Mouse (Mus musculus) hindbrain, embryonic 10.5 days (tissue): Measurements from ENCODE around the gene Mxd1. TPM values are rescaled to one million over a fixed set of nuclear protein-coding genes. Genes with fewer than 3 reads are reported as not detected.

Source experiments
- DNase-seq: peaks from one replicate; pipeline ENCODE4 v3.0.0-alpha.2; 2017; ENCODE audit warnings: low spot score
- H3K27ac ChIP-seq: fragments of 300-500 bp; sonication (generic); 2 replicates; pipeline ENCODE4 v1.5.1; 2016; ENCODE audit warnings: mild to moderate bottlenecking, moderate library complexity
- H3K27me3 ChIP-seq: fragments of 300-500 bp; sonication (generic); 2 replicates; pipeline ENCODE4 v1.6.1; 2016; ENCODE audit warnings: mild to moderate bottlenecking; ENCODE audit not compliant: poor library complexity, insufficient read depth, severe bottlenecking
- H3K36me3 ChIP-seq: fragments of 300-500 bp; sonication (generic); 2 replicates; pipeline ENCODE4 v1.6.1; 2016; ENCODE audit warnings: mild to moderate bottlenecking, moderate library complexity
- H3K4me1 ChIP-seq: fragments of 300-500 bp; sonication (generic); replicated peaks from 2 replicates; pipeline ENCODE4 v1.6.1; 2016; ENCODE audit warnings: mild to moderate bottlenecking
- H3K4me3 ChIP-seq: fragments of 300-500 bp; sonication (generic); 2 replicates; pipeline ENCODE4 v1.5.1; 2016; ENCODE audit warnings: mild to moderate bottlenecking, moderate library complexity
- H3K9me3 ChIP-seq: fragments of 300-500 bp; sonication (generic); 2 replicates; pipeline ENCODE4 v1.6.1; 2016; ENCODE audit warnings: mild to moderate bottlenecking, moderate library complexity
- WGBS: fragments of 180-500 bp; shearing (Covaris S2); methylation state at CpG from one replicate; pipeline ENCODE4 v1.1.7; 2016; 5-methylcytosine and 5-hydroxymethylcytosine counted together
- polyA plus RNA-seq: library from polyadenylated mRNA; unstranded; fragments of >200 nt; fragmentation: Nextera tagmentation; extraction: Ambion mirVana; gene quantifications from 2 replicates; pipeline ENCODE4 v1.2.1, GENCODE M21; 2016

Gene Mxd1
- 11.8 and 22.2 TPM in 2 replicates for polyA plus RNA-seq

DNA sequence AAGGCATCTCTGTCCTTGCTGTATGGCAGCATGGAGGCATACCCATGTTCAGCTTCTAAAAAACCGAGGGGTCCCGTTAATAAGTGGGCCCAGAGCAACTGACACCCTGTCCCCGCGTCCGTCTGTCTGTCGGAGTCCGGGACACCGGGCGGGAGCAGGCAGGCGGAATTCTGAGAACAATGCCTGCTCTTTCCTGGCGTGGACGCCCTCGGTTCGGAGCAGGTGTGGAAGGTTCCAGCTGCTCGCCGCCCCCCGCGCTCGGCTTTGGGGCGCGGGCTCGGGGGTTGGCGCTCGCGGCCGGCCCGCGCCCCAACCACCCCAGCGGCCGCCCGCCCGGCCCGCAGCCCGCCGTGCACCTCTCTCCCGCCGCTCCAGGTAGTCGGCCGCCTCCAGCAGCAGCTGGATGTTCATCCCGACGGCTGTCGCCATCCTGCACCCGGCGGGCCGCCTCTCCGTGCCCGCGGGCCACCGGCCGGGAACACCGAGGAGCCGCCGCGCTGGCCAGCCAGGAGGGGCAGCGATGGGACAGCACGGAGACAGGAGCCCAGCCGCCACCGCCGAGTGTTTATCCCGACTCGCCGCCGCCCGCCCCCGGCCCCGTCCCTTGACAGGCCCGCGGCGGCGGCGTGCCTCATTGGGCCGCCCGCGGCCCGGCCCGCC, at the start of gene Mxd1:
Gene Mxd1, minus strand, starts transcription at position 582 of the 660 bp plus-strand sequence.
- Histone ChIP-seq H3K27ac (peak within 1 kb of the TSS; percentile 82), H3K4me1 (peaks cover 19% of the 10 kb centered on the region), H3K4me3 (peak within 1 kb of the TSS; percentile 96), H3K36me3 (peaks cover 44% of the 10 kb centered on the region), H3K9me3 (no peaks in the 10 kb centered on the region), H3K27me3 (no peaks in the 10 kb centered on the region)
- no peak for DNase-seq
- under 1% methylated on average over 75 of the region's 76 CpGs for WGBS

- 91% methylated on average over 4 of the region's 4 CpGs for WGBS
Measured at GRCm38 (mm10) chr6:86708072-86708774, 39.3 kb upstream of the Mxd1 start.

GRCm38 (mm10) chr6:86702577-86702976, 33.6 kb upstream of the Mxd1 start:
- H3K36me3 ChIP-seq: peaks cover 99% of the 10 kb centered on the region
- DNase-seq: no peak
- no peaks in the 10 kb centered on the region for H3K27me3 ChIP-seq
- no peaks in the 10 kb centered on the region for H3K4me1 ChIP-seq
- WGBS: 91% methylated on average over 9 of the region's 9 CpGs
- H3K9me3 ChIP-seq: no peaks in the 10 kb centered on the region
- H3K4me3 ChIP-seq: no peak overlapping the region
- H3K27ac ChIP-seq: no peak overlapping the region

More at GRCm38 (mm10) chr6:86708072-86708774, 39.3 kb upstream of the Mxd1 start:
- no peaks in the 10 kb centered on the region for H3K4me1 ChIP-seq
- no peak for DNase-seq
- no peaks in the 10 kb centered on the region for H3K9me3 ChIP-seq
- no peak overlapping the region for H3K4me3 ChIP-seq
- H3K27ac ChIP-seq: no peak overlapping the region
- H3K27me3 ChIP-seq: no peaks in the 10 kb centered on the region
- H3K36me3 ChIP-seq: peaks cover 88% of the 10 kb centered on the region

- Histone ChIP-seq H3K27me3 (no peaks in the 10 kb centered on the region), H3K27ac (no peak overlapping the region), H3K4me3 (no peak overlapping the region), H3K9me3 (no peaks in the 10 kb centered on the region), H3K4me1 (no peaks in the 10 kb centered on the region), H3K36me3 (peaks cover 79% of the 10 kb centered on the region)
- no peak for DNase-seq
- WGBS: 87% methylated on average over 6 of the region's 6 CpGs
Measured at GRCm38 (mm10) chr6:86697903-86698302, 28.9 kb upstream of the Mxd1 start.

GRCm38 (mm10) chr6:86696213-86696612, 27.3 kb upstream of the Mxd1 start:
- H3K27me3 ChIP-seq: no peaks in the 10 kb centered on the region
- peaks cover 72% of the 10 kb centered on the region for H3K36me3 ChIP-seq
- no peaks in the 10 kb centered on the region for H3K4me1 ChIP-seq
- H3K9me3 ChIP-seq: no peaks in the 10 kb centered on the region
- 88% methylated on average over 10 of the region's 10 CpGs for WGBS
- no peak overlapping the region for H3K4me3 ChIP-seq
- DNase-seq: no peak
- H3K27ac ChIP-seq: no peak overlapping the region

DNA sequence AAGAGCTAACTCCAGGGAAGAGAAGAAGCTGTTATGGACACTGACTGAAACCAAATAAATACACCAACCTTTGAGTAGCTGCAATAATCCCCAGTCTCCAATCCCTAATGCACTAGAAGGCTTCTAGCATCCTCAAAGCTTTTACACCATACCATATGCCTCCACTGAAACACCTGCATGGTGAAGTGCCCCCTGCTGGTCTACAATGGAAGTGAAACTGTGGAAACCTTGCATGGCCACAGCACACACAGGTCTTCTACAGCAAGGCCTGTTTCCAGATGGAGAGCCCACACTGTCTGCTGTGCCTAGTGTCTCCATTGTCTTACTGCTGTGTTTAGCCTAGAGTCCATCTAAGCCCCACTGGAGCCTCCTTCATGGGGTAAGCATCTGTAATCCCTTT, 25.5 kb upstream of the Mxd1 start:
- Histone ChIP-seq H3K27me3 (no peaks in the 10 kb centered on the region), H3K27ac (no peak overlapping the region), H3K36me3 (peaks cover 72% of the 10 kb centered on the region), H3K4me3 (no peak overlapping the region), H3K9me3 (no peaks in the 10 kb centered on the region), H3K4me1 (no peaks in the 10 kb centered on the region)
- DNase-seq: peak; percentile 60

GRCm38 (mm10) chr6:86689671-86690070, 20.7 kb upstream of the Mxd1 start:
- no peak overlapping the region for H3K4me3 ChIP-seq
- 95% methylated on average over 3 of the region's 3 CpGs for WGBS
- H3K4me1 ChIP-seq: peaks cover 3% of the 10 kb centered on the region
- H3K27me3 ChIP-seq: no peaks in the 10 kb centered on the region
- no peak overlapping the region for H3K27ac ChIP-seq
- H3K9me3 ChIP-seq: no peaks in the 10 kb centered on the region
- DNase-seq: no peak
- H3K36me3 ChIP-seq: peaks cover 45% of the 10 kb centered on the region

- Histone ChIP-seq H3K9me3 (no peaks in the 10 kb centered on the region), H3K36me3 (peaks cover 41% of the 10 kb centered on the region), H3K27ac (no peak overlapping the region), H3K4me1 (peaks cover 17% of the 10 kb centered on the region), H3K4me3 (no peak overlapping the region), H3K27me3 (no peaks in the 10 kb centered on the region)
- 71% methylated on average over 1 of the region's 1 CpGs for WGBS
- DNase-seq: no peak
Measured at GRCm38 (mm10) chr6:86686971-86687370, 18.0 kb upstream of the Mxd1 start.

DNA sequence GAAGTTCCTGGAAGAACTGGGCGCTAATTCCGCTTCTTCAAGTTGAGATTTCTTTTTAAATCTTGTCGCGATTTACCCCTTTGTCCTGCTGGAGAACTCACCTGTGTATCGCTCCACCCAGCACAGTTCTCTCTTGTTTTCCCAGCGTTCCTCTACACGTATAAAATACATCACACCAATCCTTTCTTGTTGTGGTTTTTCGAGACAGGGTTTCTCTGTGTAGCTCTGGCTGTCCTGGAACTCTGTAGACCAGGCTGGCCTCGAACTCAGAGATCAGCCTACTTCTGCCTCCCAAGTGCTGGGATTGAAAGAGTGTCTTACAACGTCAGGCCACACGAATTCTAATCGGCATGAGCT, 15.7 kb upstream of the Mxd1 start:
- no peaks in the 10 kb centered on the region for H3K9me3 ChIP-seq
- DNase-seq: no peak
- H3K4me3 ChIP-seq: peak overlapping the region; percentile 91
- H3K27ac ChIP-seq: peak overlapping the region; percentile 92
- no peaks in the 10 kb centered on the region for H3K27me3 ChIP-seq
- 39% methylated on average over 12 of the region's 12 CpGs for WGBS
- H3K4me1 ChIP-seq: peaks cover 17% of the 10 kb centered on the region
- peaks cover 45% of the 10 kb centered on the region for H3K36me3 ChIP-seq

GRCm38 (mm10) chr6:86683872-86684654, 15.1 kb upstream of the Mxd1 start, which contains the start of gene Snrnp27:
Snrnp27 (minus strand) TSS chr6:86684522.
- WGBS: 3% methylated on average over 36 of the region's 36 CpGs
- peak within 1 kb of the TSS; percentile 92 for H3K27ac ChIP-seq

DNA sequence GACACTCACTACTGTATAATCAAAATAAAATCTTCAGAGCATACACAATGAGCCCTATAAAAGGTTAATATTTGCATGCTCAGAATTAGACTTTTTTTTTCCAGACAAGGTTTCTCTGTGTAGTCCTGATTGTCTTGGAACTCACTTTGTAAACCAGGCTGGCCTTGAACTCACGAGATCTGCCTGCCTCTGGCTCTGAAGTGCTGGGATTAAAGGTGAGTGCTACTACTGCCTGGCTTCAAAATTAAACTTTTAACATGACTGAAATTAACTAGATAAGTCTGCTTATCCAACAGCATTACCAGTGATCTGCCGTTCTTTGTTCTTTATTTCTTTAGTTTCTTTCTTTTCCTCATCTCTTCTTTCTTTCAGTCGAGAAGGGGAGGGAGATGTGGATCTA, 12.3 kb upstream of the Mxd1 start:
- no peak for DNase-seq

More at GRCm38 (mm10) chr6:86683872-86684654, 15.1 kb upstream of the Mxd1 start, which contains the start of gene Snrnp27:
- peaks cover 17% of the 10 kb centered on the region for H3K4me1 ChIP-seq
- H3K36me3 ChIP-seq: peaks cover 45% of the 10 kb centered on the region
- peak; percentile 94 for DNase-seq
- H3K4me3 ChIP-seq: peak within 1 kb of the TSS; percentile 91
- H3K9me3 ChIP-seq: no peaks in the 10 kb centered on the region
- no peaks in the 10 kb centered on the region for H3K27me3 ChIP-seq

DNA sequence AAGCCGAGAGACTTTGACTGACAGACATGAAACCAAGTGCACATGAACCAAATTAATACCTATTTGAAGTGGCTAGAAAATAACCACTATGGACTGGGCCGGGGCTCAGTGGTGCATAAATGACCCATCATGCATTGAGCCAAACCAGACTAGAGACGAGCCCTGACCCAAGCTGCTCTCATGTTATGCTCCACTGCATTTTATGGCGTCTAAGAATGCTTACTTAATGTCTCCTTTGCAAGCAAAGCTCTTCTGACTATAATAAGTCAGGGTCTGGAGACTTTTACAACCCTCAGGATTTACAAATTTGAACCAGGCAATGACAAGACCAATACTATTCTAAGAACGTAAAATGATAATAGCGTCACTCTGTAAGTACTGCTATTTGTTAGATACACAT, 9.4 kb upstream of the Mxd1 start:
- H3K27ac ChIP-seq: no peak overlapping the region
- H3K27me3 ChIP-seq: no peaks in the 10 kb centered on the region
- no peaks in the 10 kb centered on the region for H3K9me3 ChIP-seq
- no peak for DNase-seq
- WGBS: 87% methylated on average over 6 of the region's 6 CpGs
- peaks cover 97% of the 10 kb centered on the region for H3K36me3 ChIP-seq
- no peak overlapping the region for H3K4me3 ChIP-seq
- peaks cover 6% of the 10 kb centered on the region for H3K4me1 ChIP-seq

More for the DNA sequence above, 12.3 kb upstream of the Mxd1 start:
- Histone ChIP-seq H3K27me3 (no peaks in the 10 kb centered on the region), H3K27ac (no peak overlapping the region), H3K4me1 (peaks cover 17% of the 10 kb centered on the region), H3K36me3 (peaks cover 67% of the 10 kb centered on the region), H3K4me3 (no peak overlapping the region), H3K9me3 (no peaks in the 10 kb centered on the region)
- WGBS: 92% methylated on average over 3 of the region's 3 CpGs

GRCm38 (mm10) chr6:86670873-86671272, 1.9 kb upstream of the Mxd1 start:
- H3K27ac ChIP-seq: no peak overlapping the region
- peak; percentile 31 for DNase-seq
- 23% methylated on average over 2 of the region's 2 CpGs for WGBS
- no peaks in the 10 kb centered on the region for H3K9me3 ChIP-seq
- no peaks in the 10 kb centered on the region for H3K27me3 ChIP-seq
- peaks cover 19% of the 10 kb centered on the region for H3K4me1 ChIP-seq
- peaks cover 56% of the 10 kb centered on the region for H3K36me3 ChIP-seq
- H3K4me3 ChIP-seq: no peak overlapping the region
